Mouse (Mus musculus): ENCODE data around the gene Prim2. TPM values are rescaled to one million over a fixed set of nuclear protein-coding genes. Genes with fewer than 3 reads are reported as not detected.
A peak's percentile ranks its signal among the peaks of the same experiment; 100 is the strongest.
"Not testable (repeated sequence)": the region's sequence is repeated elsewhere in the genome, so short reads cannot be mapped to it uniquely, and the experiment has no call there.

Prim2 gene
- polyA plus RNA-seq, 1 experiment from 2014 or later: 15.6 TPM

- no peak overlapping the region for H3K27ac ChIP-seq (replicated peaks in 1 of 2; ENCODE audit: control insufficient read depth in 1 of 2, insufficient read depth in 1 of 2, low read depth in 2 of 2, low read length in 2 of 2)
- H3K4me1 ChIP-seq (ENCODE audit: control insufficient read depth in 2 of 2, insufficient read depth in 2 of 2, low read length in 2 of 2): no peaks in the 10 kb centered on the region
- 95% methylated on average over 6 of the region's 6 CpGs for WGBS
- no peaks in the 10 kb centered on the region for H3K9me3 ChIP-seq (ENCODE audit: control insufficient read depth, low read length)
- no peak overlapping the region for H3K4me2 ChIP-seq (ENCODE audit: low read length)
- no peak overlapping the region for H3K4me3 ChIP-seq (ENCODE audit: control insufficient read depth in 1 of 2, insufficient read depth in 1 of 2, low read depth in 1 of 2, low read length in 2 of 2)
- no peak overlapping the region for H3K9ac ChIP-seq (ENCODE audit: low read length)
- no peak for ATAC-seq (ENCODE audit: insufficient number of reproducible peaks, insufficient read depth, low FRiP score, low read depth)
- peaks cover 38% of the 10 kb centered on the region for H3K36me3 ChIP-seq (ENCODE audit: control insufficient read depth, insufficient read depth, low read length)
- H3K27me3 ChIP-seq (ENCODE audit: control insufficient read depth, insufficient read depth, low read length): no peaks in the 10 kb centered on the region
Measured at GRCm38 (mm10) chr1:33624900-33625299, 44.7 kb downstream of the Prim2 start.

GRCm38 (mm10) chr1:33624441-33624840 is 45.2 kb downstream of the Prim2 start:
- 74% methylated on average over 4 of the region's 4 CpGs for WGBS
- Histone ChIP-seq H3K36me3 (ENCODE audit: control insufficient read depth, insufficient read depth, low read length) (peaks cover 33% of the 10 kb centered on the region), H3K9ac (ENCODE audit: low read length) (no peak overlapping the region), H3K4me2 (ENCODE audit: low read length) (no peak overlapping the region), H3K4me1 (ENCODE audit: control insufficient read depth in 2 of 2, insufficient read depth in 2 of 2, low read length in 2 of 2) (no peaks in the 10 kb centered on the region), H3K27me3 (ENCODE audit: control insufficient read depth, insufficient read depth, low read length) (no peaks in the 10 kb centered on the region), H3K27ac (replicated peaks in 1 of 2; ENCODE audit: control insufficient read depth in 1 of 2, insufficient read depth in 1 of 2, low read depth in 2 of 2, low read length in 2 of 2) (no peak overlapping the region), H3K4me3 (ENCODE audit: control insufficient read depth in 1 of 2, insufficient read depth in 1 of 2, low read depth in 1 of 2, low read length in 2 of 2) (no peak overlapping the region), H3K9me3 (ENCODE audit: control insufficient read depth, low read length) (no peaks in the 10 kb centered on the region)
- ATAC-seq (ENCODE audit: insufficient number of reproducible peaks, insufficient read depth, low FRiP score, low read depth): no peak

GRCm38 (mm10) chr1:33621791-33622190 is 47.8 kb downstream of the Prim2 start:
- ATAC-seq (ENCODE audit: insufficient number of reproducible peaks, insufficient read depth, low FRiP score, low read depth): no peak
- 87% methylated on average over 10 of the region's 10 CpGs for WGBS

GRCm38 (mm10) chr1:33620091-33620788 is 49.4 kb downstream of the Prim2 start:
- Histone ChIP-seq H3K9me3 (ENCODE audit: control insufficient read depth, low read length) (no peaks in the 10 kb centered on the region), H3K27ac (replicated peaks in 1 of 2; ENCODE audit: control insufficient read depth in 1 of 2, insufficient read depth in 1 of 2, low read depth in 2 of 2, low read length in 2 of 2) (no peak overlapping the region), H3K4me3 (ENCODE audit: control insufficient read depth in 1 of 2, insufficient read depth in 1 of 2, low read depth in 1 of 2, low read length in 2 of 2) (no peak overlapping the region), H3K4me2 (ENCODE audit: low read length) (no peak overlapping the region), H3K36me3 (ENCODE audit: control insufficient read depth, insufficient read depth, low read length) (peaks cover 3% of the 10 kb centered on the region; the same call in 1 of the 2 replicates), H3K9ac (ENCODE audit: low read length) (no peak overlapping the region), H3K27me3 (ENCODE audit: control insufficient read depth, insufficient read depth, low read length) (no peaks in the 10 kb centered on the region), H3K4me1 (ENCODE audit: control insufficient read depth in 2 of 2, insufficient read depth in 2 of 2, low read length in 2 of 2) (no peaks in the 10 kb centered on the region)
- WGBS: 82% methylated on average over 9 of the region's 9 CpGs
- ATAC-seq (ENCODE audit: insufficient number of reproducible peaks, insufficient read depth, low FRiP score, low read depth): no peak

More at GRCm38 (mm10) chr1:33621791-33622190, 47.8 kb downstream of the Prim2 start:
- Histone ChIP-seq H3K27me3 (ENCODE audit: control insufficient read depth, insufficient read depth, low read length) (no peaks in the 10 kb centered on the region), H3K4me2 (ENCODE audit: low read length) (no peak overlapping the region), H3K27ac (replicated peaks in 1 of 2; ENCODE audit: control insufficient read depth in 1 of 2, insufficient read depth in 1 of 2, low read depth in 2 of 2, low read length in 2 of 2) (no peak overlapping the region), H3K4me1 (ENCODE audit: control insufficient read depth in 2 of 2, insufficient read depth in 2 of 2, low read length in 2 of 2) (no peaks in the 10 kb centered on the region), H3K36me3 (ENCODE audit: control insufficient read depth, insufficient read depth, low read length) (peaks cover 9% of the 10 kb centered on the region), H3K9ac (ENCODE audit: low read length) (no peak overlapping the region), H3K4me3 (ENCODE audit: control insufficient read depth in 1 of 2, insufficient read depth in 1 of 2, low read depth in 1 of 2, low read length in 2 of 2) (no peak overlapping the region), H3K9me3 (ENCODE audit: control insufficient read depth, low read length) (no peaks in the 10 kb centered on the region)

GRCm38 (mm10) chr1:33616642-33617041 is 53.0 kb downstream of the Prim2 start:
- not testable (repeated sequence) for H3K27ac ChIP-seq (replicated peaks in 1 of 2; ENCODE audit: control insufficient read depth in 1 of 2, insufficient read depth in 1 of 2, low read depth in 2 of 2, low read length in 2 of 2); H3K27me3 ChIP-seq (ENCODE audit: control insufficient read depth, insufficient read depth, low read length); H3K4me1 ChIP-seq (ENCODE audit: control insufficient read depth in 2 of 2, insufficient read depth in 2 of 2, low read length in 2 of 2); H3K9ac ChIP-seq (ENCODE audit: low read length); H3K36me3 ChIP-seq (ENCODE audit: control insufficient read depth, insufficient read depth, low read length); H3K4me2 ChIP-seq (ENCODE audit: low read length); H3K9me3 ChIP-seq (ENCODE audit: control insufficient read depth, low read length); H3K4me3 ChIP-seq (ENCODE audit: control insufficient read depth in 1 of 2, insufficient read depth in 1 of 2, low read depth in 1 of 2, low read length in 2 of 2); ATAC-seq (ENCODE audit: insufficient number of reproducible peaks, insufficient read depth, low FRiP score, low read depth)
- WGBS: 96% methylated on average over 4 of the region's 6 CpGs

- Histone ChIP-seq H3K9ac (ENCODE audit: low read length) (no peak overlapping the region), H3K4me3 (ENCODE audit: control insufficient read depth in 1 of 2, insufficient read depth in 1 of 2, low read depth in 1 of 2, low read length in 2 of 2) (no peak overlapping the region), H3K4me2 (ENCODE audit: low read length) (no peak overlapping the region), H3K27ac (replicated peaks in 1 of 2; ENCODE audit: control insufficient read depth in 1 of 2, insufficient read depth in 1 of 2, low read depth in 2 of 2, low read length in 2 of 2) (no peak overlapping the region), H3K9me3 (ENCODE audit: control insufficient read depth, low read length) (0 out of 2 replicates have a peak, but pooled peaks cover 4% of the 10 kb centered on the region), H3K27me3 (ENCODE audit: control insufficient read depth, insufficient read depth, low read length) (no peaks in the 10 kb centered on the region), H3K4me1 (ENCODE audit: control insufficient read depth in 2 of 2, insufficient read depth in 2 of 2, low read length in 2 of 2) (peaks cover 5% of the 10 kb centered on the region in 2 experiments; a peak in 2 of 4 replicates), H3K36me3 (ENCODE audit: control insufficient read depth, insufficient read depth, low read length) (no peaks in the 10 kb centered on the region)
- ATAC-seq (ENCODE audit: insufficient number of reproducible peaks, insufficient read depth, low FRiP score, low read depth): no peak
- 63% methylated on average over 1 of the region's 1 CpGs for WGBS
Measured at GRCm38 (mm10) chr1:33612100-33612499, 57.5 kb downstream of the Prim2 start.

- ATAC-seq (ENCODE audit: insufficient number of reproducible peaks, insufficient read depth, low FRiP score, low read depth): no peak
- H3K36me3 ChIP-seq (ENCODE audit: control insufficient read depth, insufficient read depth, low read length): no peaks in the 10 kb centered on the region
- H3K9me3 ChIP-seq (ENCODE audit: control insufficient read depth, low read length): 0 out of 2 replicates have a peak, but pooled peaks cover 9% of the 10 kb centered on the region
- H3K27ac ChIP-seq (replicated peaks in 1 of 2; ENCODE audit: control insufficient read depth in 1 of 2, insufficient read depth in 1 of 2, low read depth in 2 of 2, low read length in 2 of 2): 0 out of 4 replicates have a peak overlapping the region, but pooled peaks of 1 of the 2 experiments have one; percentile 4
- no peak overlapping the region for H3K4me3 ChIP-seq (ENCODE audit: control insufficient read depth in 1 of 2, insufficient read depth in 1 of 2, low read depth in 1 of 2, low read length in 2 of 2)
- peak overlapping the region; percentile 35 for H3K4me2 ChIP-seq (ENCODE audit: low read length)
- WGBS: 34% methylated on average over 14 of the region's 14 CpGs
- H3K9ac ChIP-seq (ENCODE audit: low read length): no peak overlapping the region
- H3K27me3 ChIP-seq (ENCODE audit: control insufficient read depth, insufficient read depth, low read length): no peaks in the 10 kb centered on the region
- H3K4me1 ChIP-seq (ENCODE audit: control insufficient read depth in 2 of 2, insufficient read depth in 2 of 2, low read length in 2 of 2): peaks cover 5% of the 10 kb centered on the region in 2 experiments; a peak in 2 of 4 replicates
Measured at GRCm38 (mm10) chr1:33610026-33610721, 59.4 kb downstream of the Prim2 start.
